Mouse (Mus musculus) ES-Bruce4 (cell line): Measurements from ENCODE around the gene Gcn1l1. TPM values are rescaled to one million over a fixed set of nuclear protein-coding genes. Genes with fewer than 3 reads are reported as not detected.
"Not testable (repeated sequence)": the region's sequence is repeated elsewhere in the genome, so short reads cannot be mapped to it uniquely, and the experiment has no call there.

Experiments
- H3K27ac ChIP-seq: 2 replicates; pipeline ENCODE4 v1.5.1; 2012; ENCODE audit warnings: low read length, inconsistent platforms; ENCODE audit not compliant: insufficient read depth
- H3K27me3 ChIP-seq: 2 replicates; pipeline ENCODE4 v1.6.1; 2012; ENCODE audit warnings: mild to moderate bottlenecking, low read length, inconsistent platforms; ENCODE audit not compliant: control insufficient read depth, poor library complexity, insufficient read depth, severe bottlenecking
- H3K36me3 ChIP-seq: 2 replicates; pipeline ENCODE4 v1.6.1; 2012; ENCODE audit warnings: inconsistent platforms, mild to moderate bottlenecking, low read length, moderate library complexity; ENCODE audit not compliant: control insufficient read depth, poor library complexity, insufficient read depth, severe bottlenecking
- H3K4me1 ChIP-seq: one replicate; pipeline ENCODE4 v1.8.1; 2011; ENCODE audit warnings: low read length; ENCODE audit not compliant: control insufficient read depth, insufficient read depth
- H3K4me3 ChIP-seq: 2 replicates; pipeline ENCODE4 v1.5.1; 2011; ENCODE audit warnings: low read depth, mild to moderate bottlenecking, low read length
- H3K9ac ChIP-seq: 2 replicates; pipeline ENCODE4 v1.6.1; 2012; ENCODE audit warnings: low read depth, mild to moderate bottlenecking, inconsistent platforms; ENCODE audit not compliant: poor library complexity, severe bottlenecking
- H3K9me3 ChIP-seq: replicated peaks from 2 replicates; pipeline ENCODE4 v1.6.1; 2012; ENCODE audit warnings: mild to moderate bottlenecking, low read length, inconsistent platforms; ENCODE audit not compliant: control insufficient read depth, poor library complexity, insufficient read depth, severe bottlenecking
- CTCF ChIP-seq: IDR thresholded peaks from one replicate; pipeline ENCODE4 v1.8.1; 2011; ENCODE audit warnings: low read depth, low read length
- EP300 ChIP-seq: IDR thresholded peaks from 2 replicates; pipeline ENCODE4 v1.6.1; 2011; ENCODE audit warnings: low read depth, low read length; ENCODE audit not compliant: insufficient read depth
- POLR2A ChIP-seq: IDR thresholded peaks from one replicate; pipeline ENCODE4 v1.8.1; 2011; ENCODE audit warnings: low read length; ENCODE audit not compliant: insufficient read depth
- polyA plus RNA-seq: library from polyadenylated mRNA; stranded (reverse); fragments of >200 nt; gene quantifications from 2 replicates; pipeline ENCODE4 v1.2.4, GENCODE M21; 2011; ENCODE audit warnings: low read depth; ENCODE audit not compliant: missing spikeins, insufficient read depth, insufficient read length

Gcn1l1 gene
- polyA plus RNA-seq: 62.0 and 63.3 TPM in 2 replicates

DNA sequence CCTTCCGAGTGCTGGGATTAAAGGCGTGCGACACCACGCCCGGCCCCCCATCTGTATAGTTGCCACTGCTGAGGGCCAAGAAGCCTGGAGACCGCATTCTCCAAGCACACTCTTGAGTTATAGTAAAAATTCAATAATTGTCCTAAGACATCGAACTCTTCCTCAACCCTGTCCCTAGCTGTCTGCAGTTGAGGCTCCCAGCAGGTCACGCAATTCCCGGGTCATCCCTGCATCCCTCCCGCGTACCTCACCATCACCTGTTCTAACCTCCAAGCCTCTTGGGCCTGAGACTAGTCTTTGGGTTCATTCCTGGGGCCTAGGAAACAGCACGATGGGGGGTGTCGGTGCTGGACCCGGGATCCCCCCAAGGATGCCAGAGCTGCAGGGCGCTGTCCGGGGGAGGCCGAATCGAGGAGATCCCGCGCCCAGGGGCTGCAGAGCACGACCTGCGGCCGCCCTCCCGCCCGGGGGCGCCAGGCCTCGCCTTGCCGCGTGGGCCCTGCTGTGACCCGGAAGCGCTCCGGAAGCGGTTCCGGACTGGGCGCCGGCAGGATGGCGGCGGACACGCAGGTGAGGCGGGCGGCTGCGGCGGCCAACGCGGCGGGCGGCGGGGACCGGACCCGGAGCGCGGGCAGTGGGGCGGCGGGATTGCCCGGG is at the start of gene Gcn1l1:
Gcn1l1 (plus strand) TSS at position 518 of the 657 bp plus-strand sequence.
- Histone ChIP-seq H3K36me3 (peaks cover 37% of the 10 kb centered on the region), H3K27me3 (no peaks in the 10 kb centered on the region), H3K4me1 (no peaks in the 10 kb centered on the region), H3K9me3 (no peaks in the 10 kb centered on the region), H3K27ac (0 out of 2 replicates have a peak within 1 kb of the TSS, but pooled peaks have one; percentile 29), H3K9ac (peak within 1 kb of the TSS; percentile 94), H3K4me3 (peak within 1 kb of the TSS; percentile 74)
- peak; percentile 43 for TF ChIP-seq CTCF
- TF ChIP-seq POLR2A: no peak
- no peak for TF ChIP-seq EP300

DNA sequence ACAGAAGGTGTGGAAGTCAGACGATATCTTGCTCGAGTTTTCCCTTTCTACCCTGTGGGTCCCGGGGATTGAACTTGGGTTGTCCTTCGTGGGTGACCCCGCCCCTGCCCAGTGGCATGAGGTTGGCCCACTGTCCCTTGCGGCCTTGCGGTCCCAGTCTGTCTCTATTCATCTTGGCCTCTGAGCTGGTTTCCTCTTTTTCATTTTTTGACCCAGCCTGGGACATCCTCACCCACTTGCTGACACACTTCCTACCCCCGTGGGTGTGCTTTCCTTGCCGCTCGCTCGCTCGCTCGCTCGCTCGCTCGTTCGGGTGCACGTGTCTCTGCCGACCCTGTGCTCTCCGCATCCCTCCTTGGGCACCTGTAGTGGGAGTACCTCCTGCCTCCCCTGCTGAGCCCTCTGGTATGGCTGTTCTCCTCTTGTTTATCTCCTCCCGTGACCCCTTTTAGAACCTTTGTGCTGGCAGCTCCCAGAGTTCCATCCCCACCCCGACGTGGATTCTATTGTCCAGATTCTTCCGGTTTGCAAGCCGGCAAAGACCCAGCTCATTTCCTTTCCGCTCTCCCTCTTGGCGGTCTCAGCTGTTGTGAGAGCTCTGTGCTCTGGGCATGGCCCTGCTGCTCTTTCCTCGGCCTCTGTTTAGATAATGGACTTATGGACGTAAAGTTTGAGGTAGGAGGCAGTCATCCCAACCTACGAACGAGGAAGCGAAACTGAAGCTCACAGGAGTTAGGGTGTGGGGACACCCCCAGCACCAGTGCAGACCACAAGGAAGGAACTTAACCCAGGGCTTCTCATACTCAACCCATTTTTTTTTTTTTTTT is 48.8 kb upstream of the Gcn1l1 start:
- Histone ChIP-seq H3K9ac (peak overlapping the region; percentile 62), H3K27ac (peak overlapping the region; percentile 70), H3K36me3 (no peaks in the 10 kb centered on the region), H3K9me3 (no peaks in the 10 kb centered on the region), H3K4me1 (peaks cover 7% of the 10 kb centered on the region), H3K4me3 (peak overlapping the region; percentile 38), H3K27me3 (no peaks in the 10 kb centered on the region)
- TF ChIP-seq EP300: peak; percentile 57
- TF ChIP-seq POLR2A: no peak

GRCm38 (mm10) chr5:115516908-115517307 is 48.1 kb upstream of the Gcn1l1 start:
- no peak overlapping the region; the same call in 1 of the 2 replicates for H3K4me3 ChIP-seq
- H3K36me3 ChIP-seq: no peaks in the 10 kb centered on the region
- peaks cover 9% of the 10 kb centered on the region for H3K4me1 ChIP-seq
- H3K27me3 ChIP-seq: no peaks in the 10 kb centered on the region
- peak overlapping the region; percentile 62; the same call in 1 of the 2 replicates for H3K9ac ChIP-seq
- TF ChIP-seq POLR2A (no peak), EP300 (no peak), CTCF (no peak)
- no peaks in the 10 kb centered on the region for H3K9me3 ChIP-seq
- peak overlapping the region; percentile 70 for H3K27ac ChIP-seq

DNA sequence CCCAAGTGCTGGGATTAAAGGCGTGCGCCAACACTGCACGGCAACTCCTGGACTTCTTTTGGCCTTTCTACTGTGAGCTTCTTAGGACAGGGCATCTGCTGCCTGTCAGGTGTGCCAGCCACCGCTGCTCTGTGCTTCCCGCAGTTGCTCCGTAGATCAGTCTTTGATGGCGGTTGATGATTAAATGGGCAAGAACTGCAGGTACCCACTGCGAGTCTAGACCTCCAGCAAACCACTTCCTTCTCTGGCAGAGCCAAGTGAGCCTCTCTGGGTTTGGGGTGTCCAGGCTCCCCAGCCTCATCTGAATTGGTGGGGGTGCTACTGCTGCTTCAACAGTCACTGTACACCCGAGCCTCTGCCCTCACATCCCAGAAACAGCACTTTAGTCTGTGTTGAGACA is 47.6 kb upstream of the Gcn1l1 start:
- no peaks in the 10 kb centered on the region for H3K36me3 ChIP-seq
- no peak overlapping the region for H3K27ac ChIP-seq
- no peaks in the 10 kb centered on the region for H3K9me3 ChIP-seq
- H3K27me3 ChIP-seq: no peaks in the 10 kb centered on the region
- no peak overlapping the region for H3K4me3 ChIP-seq
- no peak for TF ChIP-seq CTCF
- H3K4me1 ChIP-seq: peaks cover 9% of the 10 kb centered on the region
- H3K9ac ChIP-seq: no peak overlapping the region

DNA sequence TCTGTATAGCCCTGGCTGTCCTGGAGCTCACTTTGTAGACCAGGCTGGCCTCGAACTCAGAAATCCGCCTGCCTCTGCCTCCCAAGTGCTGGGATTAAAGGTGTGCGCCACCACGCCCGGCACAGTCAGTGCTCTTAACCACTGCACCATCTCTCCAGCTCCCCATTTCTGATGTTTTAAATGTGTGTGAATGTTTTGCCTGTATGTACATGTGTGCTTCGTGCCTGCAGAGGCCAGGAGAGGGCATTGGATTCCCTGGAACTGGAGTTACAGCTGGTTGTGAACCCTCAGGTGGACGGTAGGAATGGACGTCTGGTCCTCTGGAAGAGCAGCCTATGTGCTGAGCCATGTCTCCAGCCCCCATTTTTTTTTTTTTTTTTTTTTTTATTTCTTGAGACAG is 46.8 kb upstream of the Gcn1l1 start:
- H3K27me3 ChIP-seq, H3K4me3 ChIP-seq, H3K36me3 ChIP-seq, H3K9me3 ChIP-seq, H3K9ac ChIP-seq, H3K27ac ChIP-seq, H3K4me1 ChIP-seq: not testable (repeated sequence)

DNA sequence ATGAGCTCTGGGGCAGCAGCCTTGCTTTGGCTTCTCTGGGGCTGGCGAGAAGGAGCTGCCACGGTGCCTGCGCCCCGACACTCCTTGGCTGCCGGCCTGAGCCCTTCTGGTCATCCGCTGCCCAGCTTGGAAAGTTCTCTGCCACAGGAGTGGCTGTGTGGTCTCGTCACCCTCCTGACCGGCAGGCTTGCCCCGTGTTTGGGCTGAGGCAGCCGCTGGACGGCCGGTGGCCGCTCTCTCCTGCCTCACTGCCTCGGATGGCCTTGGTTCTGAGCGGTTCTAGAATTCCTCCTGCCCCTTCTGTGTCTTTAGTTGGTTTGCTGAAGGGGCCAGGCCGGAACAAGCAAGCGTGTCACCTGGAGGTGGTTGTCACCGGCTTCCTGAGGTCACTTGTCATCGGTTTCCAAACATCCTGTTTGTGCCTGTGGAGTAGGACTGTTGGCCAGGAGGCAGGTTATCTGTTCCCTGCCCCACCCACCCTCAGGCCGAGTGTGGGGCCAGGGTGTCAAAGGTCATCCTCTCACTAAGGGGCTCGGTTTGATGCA is 44.7 kb upstream of the Gcn1l1 start:
- H3K27ac ChIP-seq: peak overlapping the region; percentile 64; the same call in 1 of the 2 replicates
- H3K9me3 ChIP-seq: no peaks in the 10 kb centered on the region
- H3K4me3 ChIP-seq: 0 out of 2 replicates have a peak overlapping the region, but pooled peaks have one; percentile 1
- H3K36me3 ChIP-seq: no peaks in the 10 kb centered on the region
- no peaks in the 10 kb centered on the region for H3K27me3 ChIP-seq
- peaks cover 5% of the 10 kb centered on the region for H3K4me1 ChIP-seq
- TF ChIP-seq EP300 (peak; percentile 68; the same call in 1 of the 2 replicates), POLR2A (no peak), CTCF (no peak)
- H3K9ac ChIP-seq: peak overlapping the region; percentile 26; the same call in 1 of the 2 replicates
